Mouse (Mus musculus): ENCODE results near the gene Chil1.

- TF ChIP-seq CTCF (IDR thresholded peaks at IDR 0.05; ENCODE audit: low read depth, low read length) (no peak), POLR2A (IDR thresholded peaks at IDR 0.05; ENCODE audit: extremely low read depth, insufficient read depth, low read length) (no peak)
Measured at GRCm38 (mm10) chr1:134167416-134168305, 14.3 kb upstream of the Chil1 start.

All from liver, adult 2 months (tissue).